Mouse (Mus musculus) MEL (cell line): ENCODE data around the gene Nova2. TPM values are rescaled to one million over a fixed set of nuclear protein-coding genes. Genes with fewer than 3 reads are reported as not detected.

ENCODE experiments used
- DNase-seq: peaks from one replicate; pipeline ENCODE4 v3.0.0; 2011; ENCODE audit warnings: low read depth, low spot score
- H3K27ac ChIP-seq: 2 replicates; pipeline ENCODE4 v1.5.1; 2012; ENCODE audit warnings: low read depth, mild to moderate bottlenecking, control low read depth, low read length, moderate library complexity; ENCODE audit not compliant: control insufficient read depth
- H3K27me3 ChIP-seq, 2 experiments: fragments of 150-350 bp in 1 of 2; sonication (generic) in 1 of 2; 2 replicates each; pipeline ENCODE4 v1.6.1; 2012; ENCODE audit warnings: low read length in 2 of 2, mild to moderate bottlenecking in 2 of 2, improper control_type of control experiment in 1 of 2, moderate library complexity in 1 of 2; ENCODE audit not compliant: insufficient read depth in 2 of 2, control insufficient read depth in 1 of 2
- H3K36me3 ChIP-seq, 2 experiments: 2 replicates each; pipeline ENCODE4 v1.6.1; 2012 to 2014; ENCODE audit warnings: low read length in 2 of 2, improper control_type of control experiment in 1 of 2, inconsistent platforms in 1 of 2, mild to moderate bottlenecking in 1 of 2; ENCODE audit not compliant: insufficient read depth in 2 of 2, control insufficient read depth in 1 of 2
- H3K4me1 ChIP-seq, 2 experiments: fragments of 150-350 bp in 1 of 2; sonication (generic) in 1 of 2; 2 replicates each; pipeline ENCODE4 v1.6.1; 2012; ENCODE audit warnings: low read length in 2 of 2, improper control_type of control experiment in 1 of 2, mild to moderate bottlenecking in 1 of 2; ENCODE audit not compliant: insufficient read depth in 2 of 2, control insufficient read depth in 1 of 2
- H3K4me3 ChIP-seq, 2 experiments: fragments of 150-350 bp in 1 of 2; sonication (generic) in 1 of 2; 2 replicates each; pipeline ENCODE4 v1.5.1; 2012; ENCODE audit warnings: low read depth in 2 of 2, low read length in 2 of 2, mild to moderate bottlenecking in 2 of 2, moderate library complexity in 2 of 2, control low read depth in 1 of 2, improper control_type of control experiment in 1 of 2; ENCODE audit not compliant: control insufficient read depth in 1 of 2, insufficient read depth in 1 of 2
- H3K79me2 ChIP-seq: 2 replicates; pipeline ENCODE4 v1.6.1; 2012; ENCODE audit warnings: mild to moderate bottlenecking, low read length, moderate library complexity; ENCODE audit not compliant: control insufficient read depth, poor library complexity, insufficient read depth
- H3K9ac ChIP-seq: 2 replicates; pipeline ENCODE4 v1.6.1; 2012; ENCODE audit warnings: low read depth, mild to moderate bottlenecking, control low read depth, low read length, moderate library complexity; ENCODE audit not compliant: control insufficient read depth, poor library complexity, severe bottlenecking
- H3K9me3 ChIP-seq: fragments of 150-350 bp; sonication (generic); replicated peaks from 2 replicates; pipeline ENCODE4 v1.6.1; 2012; ENCODE audit warnings: mild to moderate bottlenecking, low read length, improper control_type of control experiment, moderate library complexity; ENCODE audit not compliant: insufficient read depth
- BHLHE40 ChIP-seq: IDR thresholded peaks from 2 replicates; pipeline ENCODE4 v1.6.1; 2012; ENCODE audit warnings: low read depth, mild to moderate bottlenecking, inconsistent platforms, low read length, improper control_type of control experiment, borderline replicate concordance
- CHD2 ChIP-seq: IDR thresholded peaks from 2 replicates; pipeline ENCODE4 v1.6.1; 2011; ENCODE audit warnings: low read length, improper control_type of control experiment
- CTCF ChIP-seq, 3 experiments: IDR thresholded peaks in 2 of 3; conservative IDR thresholded peaks in 1 of 3; 2 replicates each; pipeline ENCODE4 v1.5.1; 2011 to 2012; ENCODE audit warnings: low read length in 3 of 3, low read depth in 2 of 3, mild to moderate bottlenecking in 2 of 3, improper control_type of control experiment in 1 of 3, inconsistent platforms in 1 of 3, mixed read lengths in 1 of 3, moderate library complexity in 1 of 3; ENCODE audit not compliant: control insufficient read depth in 1 of 3, insufficient read depth in 1 of 3, poor library complexity in 1 of 3, severe bottlenecking in 1 of 3
- ELF1 ChIP-seq: IDR thresholded peaks from 2 replicates; pipeline ENCODE4 v1.6.1; 2014; ENCODE audit warnings: low read depth, mild to moderate bottlenecking, inconsistent platforms, low read length, improper control_type of control experiment, moderate library complexity
- GABPA ChIP-seq: IDR thresholded peaks from 2 replicates; pipeline ENCODE4 v1.6.1; 2012; ENCODE audit warnings: low read depth, mild to moderate bottlenecking, inconsistent platforms, low read length, improper control_type of control experiment, moderate library complexity
- GATA1 ChIP-seq: IDR thresholded peaks from 2 replicates; pipeline ENCODE4 v1.6.1; 2011; ENCODE audit warnings: low read depth, low read length, improper control_type of control experiment
- KAT2A ChIP-seq: conservative IDR thresholded peaks from 2 replicates; pipeline ENCODE4 v1.6.1; 2012; ENCODE audit warnings: low read depth, low read length, improper control_type of control experiment, inconsistent platforms
- MAX ChIP-seq: IDR thresholded peaks from 2 replicates; pipeline ENCODE4 v1.6.1; 2011; ENCODE audit warnings: low read length, improper control_type of control experiment
- MAZ ChIP-seq: IDR thresholded peaks from 2 replicates; pipeline ENCODE4 v1.6.1; 2012; ENCODE audit warnings: low read depth, mild to moderate bottlenecking, inconsistent platforms, low read length, improper control_type of control experiment
- MXI1 ChIP-seq: IDR thresholded peaks from 2 replicates; pipeline ENCODE4 v1.6.1; 2011; ENCODE audit warnings: mild to moderate bottlenecking, low read depth, low read length, improper control_type of control experiment
- MYB ChIP-seq: IDR thresholded peaks from 2 replicates; pipeline ENCODE4 v1.6.1; 2011; ENCODE audit warnings: mild to moderate bottlenecking, low read depth, low read length, improper control_type of control experiment
- MYC ChIP-seq: IDR thresholded peaks from 2 replicates; pipeline ENCODE4 v1.6.1; 2011; ENCODE audit warnings: low read depth, mild to moderate bottlenecking, low read length, improper control_type of control experiment, moderate library complexity
- NELFE ChIP-seq: IDR thresholded peaks from 2 replicates; pipeline ENCODE4 v1.6.1; 2011; ENCODE audit warnings: low read depth, low read length, improper control_type of control experiment
- NRF1 ChIP-seq: IDR thresholded peaks from 2 replicates; pipeline ENCODE4 v1.6.1; 2014; ENCODE audit warnings: low read depth, mild to moderate bottlenecking, inconsistent platforms, low read length, improper control_type of control experiment, moderate library complexity; ENCODE audit not compliant: poor library complexity, insufficient read depth, severe bottlenecking
- POLR2A ChIP-seq, 2 experiments: IDR thresholded peaks; 2 replicates each; pipeline ENCODE4 v1.6.1; 2011 to 2012; ENCODE audit warnings: low read length in 2 of 2, mild to moderate bottlenecking in 2 of 2, control low read depth in 1 of 2, improper control_type of control experiment in 1 of 2, low read depth in 1 of 2, moderate library complexity in 1 of 2; ENCODE audit not compliant: control insufficient read depth in 1 of 2, insufficient read depth in 1 of 2, poor library complexity in 1 of 2
- RCOR1 ChIP-seq: IDR thresholded peaks from 2 replicates; pipeline ENCODE4 v1.6.1; 2012; ENCODE audit warnings: low read depth, mild to moderate bottlenecking, inconsistent platforms, low read length, improper control_type of control experiment
- SIN3A ChIP-seq: IDR thresholded peaks from 2 replicates; pipeline ENCODE4 v1.6.1; 2012; ENCODE audit warnings: low read length, improper control_type of control experiment, inconsistent platforms
- SMC3 ChIP-seq: IDR thresholded peaks from 2 replicates; pipeline ENCODE4 v1.6.1; 2011; ENCODE audit warnings: low read depth, low read length, improper control_type of control experiment
- TAL1 ChIP-seq: IDR thresholded peaks from 2 replicates; pipeline ENCODE4 v1.6.1; 2012; ENCODE audit warnings: mild to moderate bottlenecking, inconsistent platforms, low read length, moderate library complexity, mixed read lengths
- USF1 ChIP-seq: IDR thresholded peaks from 2 replicates; pipeline ENCODE4 v1.6.1; 2014; ENCODE audit warnings: low read depth, mild to moderate bottlenecking, inconsistent platforms, low read length, improper control_type of control experiment, moderate library complexity
- ZKSCAN1 ChIP-seq: IDR thresholded peaks from 2 replicates; pipeline ENCODE4 v1.6.1; 2012; ENCODE audit warnings: low read depth, mild to moderate bottlenecking, inconsistent platforms, low read length, improper control_type of control experiment, moderate library complexity
- ZMIZ1 ChIP-seq: IDR thresholded peaks from 2 replicates; pipeline ENCODE4 v1.6.1; 2012; ENCODE audit warnings: low read depth, mild to moderate bottlenecking, inconsistent platforms, low read length, improper control_type of control experiment, moderate library complexity
- ZNF384 ChIP-seq: IDR thresholded peaks from 2 replicates; pipeline ENCODE4 v1.6.1; 2012; ENCODE audit warnings: low read depth, mild to moderate bottlenecking, inconsistent platforms, low read length, improper control_type of control experiment
- polyA plus RNA-seq, 2 experiments: library from polyadenylated mRNA; stranded (reverse) in 1 of 2; unstranded in 1 of 2; fragments of >175 nt in 1 of 2; fragments of >200 nt in 1 of 2; gene quantifications; 2 replicates each; pipeline versions ENCODE4 v1.2.1 to v1.2.4; 2012; ENCODE audit warnings: low replicate concordance in 2 of 2, low read depth in 1 of 2; ENCODE audit not compliant: insufficient read length in 2 of 2, insufficient read depth in 1 of 2, missing spikeins in 1 of 2
- total RNA-seq: library from RNA; depleted of rRNA; stranded (reverse); fragments of 300-350 nt; gene quantifications from 2 replicates; pipeline ENCODE4 v1.2.3, GENCODE M21; 2012; rRNA removed

The Nova2 gene
- 0.03 and 0.04 TPM in 2 replicates for total RNA-seq
- under 1 TPM in 1 of 2 experiments, not detected in 1; 0.22 TPM for polyA plus RNA-seq

GRCm38 (mm10) chr7:18925162-18925938 is at the start of gene Nova2:
TSS of gene Nova2 (plus strand) at chr7:18925888.
- Histone ChIP-seq H3K27me3 (peaks cover 8 to 13% of the 10 kb centered on the region in 2 experiments), H3K27ac (no peak within 1 kb of the TSS), H3K4me1 (no peaks in the 10 kb centered on the region; a peak in 1 of 4 replicates), H3K79me2 (no peaks in the 10 kb centered on the region), H3K4me3 (peak within 1 kb of the TSS; percentile 9 to 36; a peak in 2 of 4 replicates), H3K9me3 (no peaks in the 10 kb centered on the region), H3K36me3 (no peaks in the 10 kb centered on the region), H3K9ac (no peak within 1 kb of the TSS)
- peak; percentile 93 for DNase-seq
- TF ChIP-seq NRF1 = 0 out of 2 replicates have a peak, but pooled peaks have one; percentile 39
- no peak for TF ChIP-seq KAT2A
- no peak for TF ChIP-seq TAL1
- peak in 1 of 3 experiments; percentile 16; a peak in 1 of 6 replicates for TF ChIP-seq CTCF (IDR thresholded peaks at IDR 0.05 in 2 of 3, conservative IDR thresholded peaks at IDR 0.05 in 1 of 3; ENCODE audit: control insufficient read depth in 1 of 3, insufficient read depth in 1 of 3, low read depth in 2 of 3, low read length in 3 of 3, poor library complexity in 1 of 3, severe bottlenecking in 1 of 3)
- no peak for TF ChIP-seq GABPA

- Histone ChIP-seq H3K79me2 (no peaks in the 10 kb centered on the region), H3K36me3 (no peaks in the 10 kb centered on the region), H3K9me3 (no peaks in the 10 kb centered on the region), H3K27ac (no peak overlapping the region), H3K4me3 (no peak overlapping the region), H3K4me1 (no peaks in the 10 kb centered on the region), H3K9ac (no peak overlapping the region), H3K27me3 (no peaks in the 10 kb centered on the region)
- TF ChIP-seq ZMIZ1 (no peak), CTCF (IDR thresholded peaks at IDR 0.05 in 2 of 3, conservative IDR thresholded peaks at IDR 0.05 in 1 of 3; ENCODE audit: control insufficient read depth in 1 of 3, insufficient read depth in 1 of 3, low read depth in 2 of 3, low read length in 3 of 3, poor library complexity in 1 of 3, severe bottlenecking in 1 of 3) (no peak), POLR2A (IDR thresholded peaks at IDR 0.05; ENCODE audit: control insufficient read depth in 1 of 2, insufficient read depth in 1 of 2, low read depth in 1 of 2, low read length in 2 of 2, poor library complexity in 1 of 2) (no peak), MAX (no peak), NELFE (no peak), GATA1 (no peak), ELF1 (no peak), SMC3 (no peak), MYC (no peak), CHD2 (no peak), MXI1 (no peak), BHLHE40 (no peak), ZKSCAN1 (no peak), NRF1 (no peak), SIN3A (no peak), MAZ (no peak), ZNF384 (no peak), RCOR1 (no peak), MYB (no peak), USF1 (no peak)
- DNase-seq = no peak
Measured at GRCm38 (mm10) chr7:18878691-18879090, 47.0 kb upstream of the Nova2 start.
